Comparison of ENCODE assay signal across 23 mouse cellular contexts in the genomic region with DNA sequence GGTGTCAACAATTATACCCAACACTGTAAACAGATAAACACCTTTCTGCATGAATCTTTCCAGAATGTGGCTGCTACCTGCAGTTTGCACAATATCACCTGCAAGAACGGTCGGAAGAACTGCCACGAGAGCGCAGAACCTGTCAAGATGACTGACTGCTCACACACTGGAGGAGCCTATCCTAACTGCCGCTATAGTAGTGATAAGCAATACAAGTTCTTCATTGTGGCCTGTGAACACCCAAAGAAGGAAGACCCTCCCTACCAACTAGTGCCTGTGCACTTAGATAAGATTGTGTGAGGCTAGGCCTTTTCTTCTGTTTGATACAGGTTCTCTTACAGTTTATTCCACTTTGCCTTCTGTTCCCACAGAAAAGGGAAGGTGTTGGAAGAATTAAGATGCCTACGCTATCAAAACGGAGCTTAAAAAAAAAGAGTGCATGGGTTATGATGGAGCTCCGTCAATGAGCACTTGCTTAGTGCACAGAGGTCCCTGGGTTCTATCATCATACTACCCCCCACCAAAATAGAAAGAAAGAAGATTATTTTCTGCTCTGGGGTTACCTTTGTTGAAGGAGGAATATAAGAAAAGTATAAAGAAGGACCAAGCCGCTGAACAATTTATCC. TPM values are rescaled to one million over a fixed set of nuclear protein-coding genes. Genes with fewer than 3 reads are reported as not detected.
DNase-seq lines count a peak whose midpoint lies in the region; ATAC-seq and TF ChIP-seq lines count a peak whose summit lies in the region.
"Had no signal": no experiment of that assay in that cellular context is flagged by ENCODE, and none has a peak within 500 bp of the region (broad histone marks: within the 10 kb centered on the region; RNA-seq: fewer than 3 reads in every experiment).

No protein-coding gene starts in this region.

- H3K9me3 ChIP-seq in ES-E14 (ENCODE audit: control insufficient read depth, insufficient read depth, low read depth, low read length), result no peaks in the 10 kb centered on the region
- H3K9me3 ChIP-seq in liver, postnatal 0 days (ENCODE audit: low read length), result no peaks in the 10 kb centered on the region
- H3K9me3 ChIP-seq in hindbrain, embryonic 16.5 days (ENCODE audit: control insufficient read depth, low read length), result no peaks in the 10 kb centered on the region
- H3K9me3 ChIP-seq: embryonic facial prominence, embryonic 12.5 days; forebrain, embryonic 13.5 days; hindbrain, embryonic 13.5 days had no signal

- no peaks in the 10 kb centered on the region for H3K36me3 ChIP-seq in ES-E14 (ENCODE audit: control insufficient read depth, insufficient read depth, low read length, poor library complexity, severe bottlenecking)
- H3K36me3 ChIP-seq in liver, postnatal 0 days (replicated peaks; ENCODE audit: insufficient read depth, low read length), result no peaks in the 10 kb centered on the region
- H3K36me3 ChIP-seq in hindbrain, embryonic 16.5 days (ENCODE audit: control insufficient read depth, insufficient read depth, low read length), result no peaks in the 10 kb centered on the region
- H3K36me3 ChIP-seq: embryonic facial prominence, embryonic 12.5 days; hindbrain, embryonic 13.5 days had no signal

- WGBS in liver, postnatal 0 days (ENCODE audit: insufficient replicate concordance), result 42% methylated on average over 9 of the region's 9 CpGs
- 90% methylated on average over 9 of the region's 9 CpGs for WGBS in hindbrain, embryonic 16.5 days

- peak; percentile 77 for ATAC-seq in erythroid progenitor cell, adult 5-6 weeks (replicated peaks; ENCODE audit: low FRiP score, poor library complexity, severe bottlenecking)
- peak; percentile 77 for ATAC-seq in liver, postnatal 0 days
- no peak for ATAC-seq in hindbrain, embryonic 16.5 days
- ATAC-seq: forebrain, embryonic 13.5 days had no signal

- TF ChIP-seq CTCF in liver, postnatal 0 days (IDR thresholded peaks at IDR 0.05; ENCODE audit: low read depth), result no peak

- peak overlapping the region; percentile 66 for H3K4me2 ChIP-seq in liver, postnatal 0 days (ENCODE audit: low read depth, low read length)
- no peak overlapping the region for H3K4me2 ChIP-seq in hindbrain, embryonic 16.5 days (ENCODE audit: low read length)
- H3K4me2 ChIP-seq: embryonic facial prominence, embryonic 12.5 days; forebrain, embryonic 13.5 days; hindbrain, embryonic 13.5 days; midbrain, embryonic 11.5 days had no signal

- H3K27ac ChIP-seq in ES-E14 (ENCODE audit: insufficient read depth, low read depth, low read length, poor library complexity, severe bottlenecking), result peak overlapping the region; percentile 4; the same call in 1 of the 2 replicates
- H3K27ac ChIP-seq in liver, postnatal 0 days (ENCODE audit: low read depth), result peak overlapping the region; percentile 85
- no peak overlapping the region for H3K27ac ChIP-seq in hindbrain, embryonic 16.5 days (ENCODE audit: low read depth, low read length)
- H3K27ac ChIP-seq: embryonic facial prominence, embryonic 12.5 days; forebrain, embryonic 13.5 days; hindbrain, embryonic 13.5 days; layer of hippocampus, adult 2 months had no signal

- peaks cover 0 to 8% of the 10 kb centered on the region in 2 experiments; a peak in 1 of 4 replicates for H3K4me1 ChIP-seq in ES-E14 (ENCODE audit: control insufficient read depth in 2 of 2, insufficient read depth in 2 of 2, low read length in 2 of 2, poor library complexity in 1 of 2)
- H3K4me1 ChIP-seq in liver, postnatal 0 days (ENCODE audit: insufficient read depth), result peaks cover 50% of the 10 kb centered on the region
- H3K4me1 ChIP-seq in hindbrain, embryonic 16.5 days (ENCODE audit: control insufficient read depth, insufficient read depth, low read depth, low read length), result no peaks in the 10 kb centered on the region
- H3K4me1 ChIP-seq: embryonic facial prominence, embryonic 12.5 days; forebrain, embryonic 13.5 days; hindbrain, embryonic 13.5 days had no signal

- H3K27me3 ChIP-seq in liver, postnatal 0 days (ENCODE audit: insufficient read depth, low read length), result no peaks in the 10 kb centered on the region
- H3K27me3 ChIP-seq in hindbrain, embryonic 16.5 days (replicated peaks; ENCODE audit: control insufficient read depth, insufficient read depth, low read length), result no peaks in the 10 kb centered on the region
- H3K27me3 ChIP-seq: CH12.LX; embryonic facial prominence, embryonic 12.5 days; forebrain, embryonic 13.5 days; hindbrain, embryonic 13.5 days had no signal

- no peak overlapping the region for H3K9ac ChIP-seq in ES-E14 (ENCODE audit: insufficient read depth, low read depth, low read length, poor library complexity, severe bottlenecking)
- H3K9ac ChIP-seq in liver, postnatal 0 days (replicated peaks), result peak overlapping the region; percentile 51
- H3K9ac ChIP-seq in hindbrain, embryonic 16.5 days (ENCODE audit: low read depth, low read length), result no peak overlapping the region
- H3K9ac ChIP-seq: embryonic facial prominence, embryonic 12.5 days; forebrain, embryonic 13.5 days; hindbrain, embryonic 13.5 days had no signal

- in situ Hi-C loops in ES-E14 (cut with MboI; ENCODE audit: low sequenced_read_pairs in 2 of 2, unreplicated experiment in 2 of 2), result no loop called here

- peak; percentile 78 for DNase-seq in heart, adult 11 months
- DNase-seq in heart, adult 9 months (ENCODE audit: low spot score in 2 of 2), result no peak
- no peak for DNase-seq in ES-E14 (ENCODE audit: low read depth, low spot score)
- DNase-seq in liver, postnatal 0 days, result no peak
- no peak for DNase-seq in urinary bladder, postnatal 14 days (ENCODE audit: low spot score)
- no peak for DNase-seq in urinary bladder, postnatal 36 days (ENCODE audit: low spot score in 2 of 2)
- DNase-seq: cerebellum, postnatal 25 days; heart, adult 18-20 months; right cerebral cortex, adult 18-20 months; thymus, postnatal 4 days had no signal

- no peak overlapping the region for H3K4me3 ChIP-seq in ES-E14 (ENCODE audit: insufficient read depth in 1 of 2, low read depth in 1 of 2, low read length in 2 of 2, poor library complexity in 1 of 2, severe bottlenecking in 1 of 2)
- H3K4me3 ChIP-seq in liver, postnatal 0 days (ENCODE audit: low read depth, low read length), result peak overlapping the region; percentile 22
- no peak overlapping the region for H3K4me3 ChIP-seq in hindbrain, embryonic 16.5 days (ENCODE audit: low read length)
- H3K4me3 ChIP-seq: embryonic facial prominence, embryonic 12.5 days; forebrain, embryonic 13.5 days; hindbrain, embryonic 13.5 days; layer of hippocampus, adult 2 months had no signal

- TF ChIP-seq EP300 in liver, postnatal 0 days (IDR thresholded peaks at IDR 0.05; ENCODE audit: low read depth), result peak; percentile 96

TF ChIP-seq in ES-E14, 5 proteins besides CTCF, POLR2A, EP300 and RAD21:
- no peak for TF ChIP-seq CHD2 (IDR thresholded peaks at IDR 0.05; ENCODE audit: low read depth, low read length)
- no peak for TF ChIP-seq HCFC1 (IDR thresholded peaks at IDR 0.05; ENCODE audit: borderline replicate concordance, insufficient read depth, low read length)
- no peak for TF ChIP-seq ZNF384 (IDR thresholded peaks at IDR 0.05; ENCODE audit: low read depth, low read length)
- no peak for TF ChIP-seq ZC3H11A (IDR thresholded peaks at IDR 0.05; ENCODE audit: borderline replicate concordance, low read depth, low read length)
- no peak for TF ChIP-seq MAFK (IDR thresholded peaks at IDR 0.05; ENCODE audit: insufficient read depth, low read depth, low read length)

RNA-seq across cellular contexts. Expression of gene Rnase6, which starts 6.7 kb away (rescaled TPM):
- not detected in 2 replicates for total RNA-seq in ES-E14 (2012; rRNA removed)
- total RNA-seq in erythroid progenitor cell, adult 5-6 weeks (2015; ENCODE audit: low replicate concordance), result 10.5 and 25.6 TPM in 2 replicates
- total RNA-seq in erythroid progenitor cell, adult 5-6 weeks (2017; ENCODE audit: low replicate concordance), result 11.7 and 13.3 TPM in 2 replicates
- polyA plus RNA-seq in liver, postnatal 0 days (2015; fragmentation: Nextera tagmentation; extraction: Ambion mirVana), result 6.3 and 7.5 TPM in 2 replicates
- polyA plus RNA-seq in hindbrain, embryonic 16.5 days (2015; fragmentation: Nextera tagmentation; extraction: Ambion mirVana), result 0.84 and 0.93 TPM in 2 replicates
- total RNA-seq: layer of hippocampus, adult 2 months had no signal
- polyA plus RNA-seq: forebrain, embryonic 13.5 days had no signal

RNA-seq across cellular contexts. Expression of gene Rnase1, which starts 16.2 kb away (rescaled TPM):
- not detected in 2 replicates for total RNA-seq in ES-E14 (2012; rRNA removed)
- total RNA-seq in erythroid progenitor cell, adult 5-6 weeks (2015; ENCODE audit: low replicate concordance), result not detected in 2 replicates
- not detected in 2 replicates for total RNA-seq in erythroid progenitor cell, adult 5-6 weeks (2017; ENCODE audit: low replicate concordance)
- polyA plus RNA-seq in liver, postnatal 0 days (2015; fragmentation: Nextera tagmentation; extraction: Ambion mirVana), result 0.11 and 2.1 TPM in 2 replicates
- 0.84 and 0.96 TPM in 2 replicates for polyA plus RNA-seq in hindbrain, embryonic 16.5 days (2015; fragmentation: Nextera tagmentation; extraction: Ambion mirVana)
- total RNA-seq: adrenal gland, adult 18-20 months; neutrophil, adult 5-6 weeks had no signal
- polyA plus RNA-seq: embryonic facial prominence, embryonic 12.5 days; forebrain, embryonic 13.5 days; hindbrain, embryonic 13.5 days; midbrain, embryonic 11.5 days had no signal

RNA-seq across cellular contexts. Expression of gene Eddm3b, which starts 16.2 kb away (rescaled TPM):
- not detected in 2 replicates for total RNA-seq in ES-E14 (2012; rRNA removed)
- not detected in 2 replicates for total RNA-seq in erythroid progenitor cell, adult 5-6 weeks (2015; ENCODE audit: low replicate concordance)
- total RNA-seq in erythroid progenitor cell, adult 5-6 weeks (2017; ENCODE audit: low replicate concordance), result not detected in 2 replicates
- polyA plus RNA-seq in liver, postnatal 0 days (2015; fragmentation: Nextera tagmentation; extraction: Ambion mirVana), result 0.07 TPM in 2 replicates
- polyA plus RNA-seq in hindbrain, embryonic 16.5 days (2015; fragmentation: Nextera tagmentation; extraction: Ambion mirVana), result not detected in 2 replicates
- total RNA-seq: adrenal gland, adult 18-20 months; CH12.LX; gastrocnemius, adult 18-20 months; heart, adult 18-20 months; layer of hippocampus, adult 2 months; neutrophil, adult 5-6 weeks had no signal
- polyA plus RNA-seq: embryonic facial prominence, embryonic 12.5 days; forebrain, embryonic 13.5 days; hindbrain, embryonic 13.5 days; midbrain, embryonic 11.5 days had no signal

RNA-seq across cellular contexts. Expression of gene Rnase2b, which starts 31.6 kb away (rescaled TPM):
- not detected in 2 replicates for total RNA-seq in ES-E14 (2012; rRNA removed)
- not detected in 2 replicates for total RNA-seq in erythroid progenitor cell, adult 5-6 weeks (2015; ENCODE audit: low replicate concordance)
- not detected in 2 replicates for total RNA-seq in erythroid progenitor cell, adult 5-6 weeks (2017; ENCODE audit: low replicate concordance)
- polyA plus RNA-seq in liver, postnatal 0 days (2015; fragmentation: Nextera tagmentation; extraction: Ambion mirVana), result not detected in 2 replicates
- polyA plus RNA-seq in hindbrain, embryonic 16.5 days (2015; fragmentation: Nextera tagmentation; extraction: Ambion mirVana), result not detected in 2 replicates
- total RNA-seq: adrenal gland, adult 18-20 months; gastrocnemius, adult 18-20 months; heart, adult 18-20 months; neutrophil, adult 5-6 weeks had no signal
- polyA plus RNA-seq: embryonic facial prominence, embryonic 12.5 days; forebrain, embryonic 13.5 days; hindbrain, embryonic 13.5 days; kidney, embryonic 14.5 days; limb, embryonic 14.5 days; midbrain, embryonic 11.5 days had no signal

RNA-seq across cellular contexts. Expression of gene Ang, which starts 39.5 kb away (rescaled TPM):
- total RNA-seq in ES-E14 (2012; rRNA removed), result 1.2 and 1.4 TPM in 2 replicates
- total RNA-seq in erythroid progenitor cell, adult 5-6 weeks (2015; ENCODE audit: low replicate concordance), result 8.0 and 17.7 TPM in 2 replicates
- 2.2 TPM in 1 of 2 replicates, not detected in the other for total RNA-seq in erythroid progenitor cell, adult 5-6 weeks (2017; ENCODE audit: low replicate concordance)
- 85.3 and 131 TPM in 2 replicates for polyA plus RNA-seq in liver, postnatal 0 days (2015; fragmentation: Nextera tagmentation; extraction: Ambion mirVana)
- 5.1 and 6.2 TPM in 2 replicates for polyA plus RNA-seq in hindbrain, embryonic 16.5 days (2015; fragmentation: Nextera tagmentation; extraction: Ambion mirVana)
